Mouse (Mus musculus): ENCODE results near the gene Rab25. TPM values are rescaled to one million over a fixed set of nuclear protein-coding genes. Genes with fewer than 3 reads are reported as not detected.

The Rab25 gene
- total RNA-seq, 1 experiment from 2014 or later = 0.47 TPM

- ATAC-seq (ENCODE audit: extremely low read depth, insufficient number of reproducible peaks, low FRiP score, poor library complexity, severe bottlenecking) = no peak
These were observed 52.2 kb downstream of the Rab25 start for GRCm38 (mm10) chr3:88495741-88496415.

GRCm38 (mm10) chr3:88494836-88495628 is 53.1 kb downstream of the Rab25 start:
- no peak for ATAC-seq (ENCODE audit: extremely low read depth, insufficient number of reproducible peaks, low FRiP score, poor library complexity, severe bottlenecking)

GRCm38 (mm10) chr3:88493706-88494582 is 54.2 kb downstream of the Rab25 start:
- ATAC-seq (ENCODE audit: extremely low read depth, insufficient number of reproducible peaks, low FRiP score, poor library complexity, severe bottlenecking) = no peak

Other genes starting within 250 kb of the Rab25 start
- 27.7 and 32.1 TPM in 2 replicates for gene Glmp, start 223.3 kb downstream of the Rab25 start, total RNA-seq (2017)
- 0.61 TPM in 1 of 2 replicates, not detected in the other for gene Tmem79, start 212.2 kb downstream of the Rab25 start, total RNA-seq (2017)
- 65.1 and 65.7 TPM in 2 replicates for gene Smg5, start 212.0 kb downstream of the Rab25 start, total RNA-seq (2017)
- 0.49 TPM in 1 of 2 replicates, not detected in the other for gene Paqr6, start 183.7 kb downstream of the Rab25 start, total RNA-seq (2017)
- gene Bglap3, start 175.6 kb downstream of the Rab25 start, total RNA-seq (2017) = not detected in 2 replicates
- gene Bglap2, start 169.6 kb downstream of the Rab25 start, total RNA-seq (2017) = not detected in 2 replicates
- not detected in 2 replicates for gene Bglap, start 163.8 kb downstream of the Rab25 start, total RNA-seq (2017)
- 21.1 and 22.1 TPM in 2 replicates for gene Pmf1, start 138.0 kb downstream of the Rab25 start, total RNA-seq (2017)
- 20.9 and 26.2 TPM in 2 replicates for gene Slc25a44, start 123.2 kb downstream of the Rab25 start, total RNA-seq (2017)
- 161 and 176 TPM in 2 replicates for gene Sema4a, start 87.1 kb downstream of the Rab25 start, total RNA-seq (2017)
- gene Lmna, start 38.3 kb downstream of the Rab25 start, total RNA-seq (2017) = 8.1 and 9.4 TPM in 2 replicates
- gene Mex3a, start 15.9 kb downstream of the Rab25 start, total RNA-seq (2017) = 0.47 and 0.49 TPM in 2 replicates
- gene Lamtor2, start 4.8 kb upstream of the Rab25 start, total RNA-seq (2017) = 66.6 and 68.0 TPM in 2 replicates
- 25.3 and 26.3 TPM in 2 replicates for gene Ubqln4, start 5.5 kb upstream of the Rab25 start, total RNA-seq (2017)
- 21.5 and 25.4 TPM in 2 replicates for gene Ssr2, start 27.6 kb upstream of the Rab25 start, total RNA-seq (2017)
- gene Arhgef2, start 57.7 kb upstream of the Rab25 start, total RNA-seq (2017) = 144 and 164 TPM in 2 replicates
- not detected in 2 replicates for gene Rxfp4, start 104.8 kb upstream of the Rab25 start, total RNA-seq (2017)
- gene Khdc4, start 137.5 kb upstream of the Rab25 start, total RNA-seq (2017) = 112 and 135 TPM in 2 replicates
- gene Rit1, start 168.5 kb upstream of the Rab25 start, total RNA-seq (2017) = 53.4 and 56.6 TPM in 2 replicates
- 9.5 and 11.1 TPM in 2 replicates for gene Syt11, start 226.9 kb upstream of the Rab25 start, total RNA-seq (2017)

Data from neutrophil, adult 5-6 weeks (primary cell).